ENCODE assay signal across 8 mouse cellular contexts in genomic region chr2:12160486-12160885, GRCm38 (mm10).
DNase-seq lines count a peak whose midpoint lies in the region; ATAC-seq and TF ChIP-seq lines count a peak whose summit lies in the region.
"Had no signal": no experiment of that assay in that cellular context is flagged by ENCODE, and none has a peak within 500 bp of the region (broad histone marks: within the 10 kb centered on the region; RNA-seq: fewer than 3 reads in every experiment).

No protein-coding gene starts in this region.

- H3K9ac ChIP-seq in CH12.LX (ENCODE audit: insufficient read depth, low read depth): no peak overlapping the region
- H3K9ac ChIP-seq in liver, postnatal 0 days (replicated peaks): no peak overlapping the region

- peak; percentile 63 for TF ChIP-seq RAD21 in CH12.LX (IDR thresholded peaks at IDR 0.05; ENCODE audit: low read depth, low read length)

- H3K36me3 ChIP-seq in CH12.LX (replicated peaks in 1 of 2; ENCODE audit: control insufficient read depth in 1 of 2, insufficient read depth in 1 of 2, low read length in 1 of 2): peaks cover 11 to 38% of the 10 kb centered on the region in 2 experiments
- H3K36me3 ChIP-seq in liver, postnatal 0 days (replicated peaks; ENCODE audit: insufficient read depth, low read length): no peaks in the 10 kb centered on the region

- WGBS in liver, postnatal 0 days (ENCODE audit: insufficient replicate concordance): 69% methylated on average over 3 of the region's 3 CpGs

- no peak for ATAC-seq in Patski
- ATAC-seq in liver, postnatal 0 days: no peak

- H3K27me3 ChIP-seq in CH12.LX (replicated peaks): no peaks in the 10 kb centered on the region
- H3K27me3 ChIP-seq in Patski: no peaks in the 10 kb centered on the region
- no peaks in the 10 kb centered on the region for H3K27me3 ChIP-seq in liver, postnatal 0 days (ENCODE audit: insufficient read depth, low read length)

- no peak overlapping the region for H3K4me3 ChIP-seq in CH12.LX (replicated peaks in 1 of 3; ENCODE audit: low read depth in 2 of 3, low read length in 2 of 3, poor library complexity in 1 of 3)
- no peak overlapping the region for H3K4me3 ChIP-seq in liver, postnatal 0 days (ENCODE audit: low read depth, low read length)
- H3K4me3 ChIP-seq: erythroblast, embryonic 14.5 days had no signal

- TF ChIP-seq CTCF in CH12.LX (conservative IDR thresholded peaks at IDR 0.05 in 1 of 2, IDR thresholded peaks at IDR 0.05 in 1 of 2; ENCODE audit: low read depth in 2 of 2, low read length in 2 of 2) (peak; percentile 70 to 85), Patski (IDR thresholded peaks at IDR 0.05) (peak; percentile 53)
- peak; percentile 69 for TF ChIP-seq CTCF in liver, postnatal 0 days (IDR thresholded peaks at IDR 0.05; ENCODE audit: low read depth)

- DNase-seq in kidney, adult 8-10 months: peak; percentile 14 to 20
- DNase-seq in kidney, adult 11 months: no peak
- DNase-seq in CH12.LX (ENCODE audit: extremely low read depth) (peak; percentile 69), Patski (ENCODE audit: low read depth, low spot score) (no peak)
- DNase-seq in forelimb bud, embryonic 11.5 days (ENCODE audit: low read depth, low spot score): peak; percentile 39
- DNase-seq in liver, postnatal 0 days: peak; percentile 28
- DNase-seq in testis, postnatal 10 days (ENCODE audit: low spot score): no peak

- dilution Hi-C loops in CH12.LX (cut with MboI; ENCODE audit: extremely low pct_ligation_motif_present, extremely low pct_unique_long_range_greater_than_20kb, low sequenced_read_pairs): no loop called here

- in situ Hi-C loops in CH12.LX (cut with MboI; ENCODE audit: low pct_ligation_motif_present, low pct_unique_long_range_greater_than_20kb, low sequenced_read_pairs): no loop called here
- in situ Hi-C loops in Patski (cut with MboI; ENCODE audit: low pct_unique_long_range_greater_than_20kb): no loop called here

- no peak overlapping the region for H3K4me2 ChIP-seq in CH12.LX (ENCODE audit: insufficient read depth, low read depth, poor library complexity, severe bottlenecking)
- no peak overlapping the region for H3K4me2 ChIP-seq in liver, postnatal 0 days (ENCODE audit: low read depth, low read length)

- POLR2A ChIA-PET in Patski (lab: Charles Lee): no interaction called here

- no peaks in the 10 kb centered on the region for H3K9me3 ChIP-seq in CH12.LX (replicated peaks; ENCODE audit: low read length)
- no peaks in the 10 kb centered on the region for H3K9me3 ChIP-seq in liver, postnatal 0 days (ENCODE audit: low read length)

- no peaks in the 10 kb centered on the region for H3K79me2 ChIP-seq in CH12.LX (replicated peaks; ENCODE audit: control insufficient read depth, extremely low read depth, insufficient read depth, poor library complexity, severe bottlenecking)

- no peak for TF ChIP-seq POLR2A in CH12.LX (IDR thresholded peaks at IDR 0.05; ENCODE audit: low read depth, low read length)

- no peak overlapping the region for H3K27ac ChIP-seq in CH12.LX (ENCODE audit: insufficient read depth, low read depth)
- H3K27ac ChIP-seq in liver, postnatal 0 days (ENCODE audit: low read depth): no peak overlapping the region

- CTCF ChIA-PET in Patski (lab: Charles Lee): interaction anchor here (0.7 to 2.6 kb wide), 8 partner anchors 8 to 226 kb away, joined by 3 to 6 read pairs (median 3); no protein-coding TSS in a partner anchor

- H3K4me1 ChIP-seq in CH12.LX (ENCODE audit: control insufficient read depth in 1 of 2, insufficient read depth in 2 of 2): no peaks in the 10 kb centered on the region
- no peaks in the 10 kb centered on the region for H3K4me1 ChIP-seq in liver, postnatal 0 days (ENCODE audit: insufficient read depth)

- no peak for TF ChIP-seq EP300 in CH12.LX (IDR thresholded peaks at IDR 0.05; ENCODE audit: low read length)
- TF ChIP-seq EP300 in liver, postnatal 0 days (IDR thresholded peaks at IDR 0.05; ENCODE audit: low read depth): no peak

TF ChIP-seq in CH12.LX, 34 proteins besides CTCF, POLR2A, EP300 and RAD21:
- TF ChIP-seq ZC3H11A (IDR thresholded peaks at IDR 0.05; ENCODE audit: low read depth, low read length) (0 out of 2 replicates have a peak, but pooled peaks have one; percentile 25), SMC3 (IDR thresholded peaks at IDR 0.05; ENCODE audit: low read depth, low read length) (peak; percentile 92), MXI1 (IDR thresholded peaks at IDR 0.05; ENCODE audit: low read depth, low read length) (no peak)
TF ChIP-seq in CH12.LX: peak in this region for 2.

Comparison
In these comparisons a context has a peak if more than half of its experiments do, and no peak if none do; other contexts are left out.
1. DNase-seq: peak in kidney, adult 8-10 months (2 of 2), CH12.LX (single experiment), forelimb bud, embryonic 11.5 days (single experiment) and liver, postnatal 0 days (single experiment); none in kidney, adult 11 months (single experiment), Patski (single experiment) and testis, postnatal 10 days (single experiment).
2. Peak in every context shown above with its lines, with median percentiles within 50 percentile points of each other: CTCF ChIP-seq.